Mouse (Mus musculus): ENCODE results near the gene Gsn.

- TF ChIP-seq POLR2A (IDR thresholded peaks at IDR 0.05; ENCODE audit: extremely low read depth, insufficient read depth, low read length) = no peak
- no peak for TF ChIP-seq CTCF (IDR thresholded peaks at IDR 0.05; ENCODE audit: extremely low read depth, insufficient read depth, low read length)
Observed at GRCm38 (mm10) chr2:35277686-35278085, 21.5 kb downstream of the Gsn start.

All from cortical plate, adult 2 months (tissue).